Mouse (Mus musculus) cerebellum, postnatal 14 days (tissue): ENCODE measurements around the gene Bcl11b.

Source experiments
- DNase-seq, 2 experiments: peaks; one replicate each; pipeline ENCODE4 v3.0.0; 2021; ENCODE audit warnings: mixed read lengths in 2 of 2

Bcl11b gene

DNA sequence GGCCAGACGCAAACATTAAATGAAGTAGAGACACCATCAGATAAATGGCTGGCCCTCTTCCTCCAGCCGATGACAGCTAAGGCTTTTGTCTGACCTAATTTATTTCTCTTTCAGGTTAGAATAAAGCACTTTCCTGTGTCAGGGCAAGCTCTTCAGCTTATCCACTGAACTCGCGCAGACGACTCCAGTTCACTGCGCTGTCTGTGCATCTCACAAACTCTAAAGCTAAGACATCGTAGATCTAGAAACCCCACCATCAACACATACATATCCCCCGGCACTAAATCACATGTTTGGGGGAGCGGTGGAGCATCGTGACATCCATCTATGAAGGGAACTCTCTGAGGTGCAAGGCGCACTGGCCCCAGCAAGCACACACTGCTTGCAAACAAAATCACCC, 5.5 kb downstream of the Bcl11b start:
- no peak for DNase-seq

DNA sequence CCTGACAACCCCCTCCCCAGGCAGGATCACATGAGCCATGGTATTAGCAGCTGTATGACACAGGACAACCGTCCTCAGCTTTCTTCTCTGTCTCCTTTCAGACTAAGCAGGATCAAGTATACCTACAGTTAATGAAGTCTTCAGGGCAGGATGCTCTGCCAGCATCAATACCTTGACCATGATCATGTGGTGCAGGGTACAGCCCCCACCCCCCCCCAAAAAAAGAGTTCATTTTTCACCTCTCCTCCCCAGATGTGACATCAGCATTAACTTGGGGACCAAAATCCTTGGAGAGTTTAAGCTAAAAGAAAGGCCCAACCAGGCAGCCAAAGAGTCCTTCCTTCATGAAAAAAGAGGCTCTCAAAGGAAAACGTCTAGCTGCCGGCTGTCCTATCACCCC, 6.2 kb downstream of the Bcl11b start:
- DNase-seq: no peak

DNA sequence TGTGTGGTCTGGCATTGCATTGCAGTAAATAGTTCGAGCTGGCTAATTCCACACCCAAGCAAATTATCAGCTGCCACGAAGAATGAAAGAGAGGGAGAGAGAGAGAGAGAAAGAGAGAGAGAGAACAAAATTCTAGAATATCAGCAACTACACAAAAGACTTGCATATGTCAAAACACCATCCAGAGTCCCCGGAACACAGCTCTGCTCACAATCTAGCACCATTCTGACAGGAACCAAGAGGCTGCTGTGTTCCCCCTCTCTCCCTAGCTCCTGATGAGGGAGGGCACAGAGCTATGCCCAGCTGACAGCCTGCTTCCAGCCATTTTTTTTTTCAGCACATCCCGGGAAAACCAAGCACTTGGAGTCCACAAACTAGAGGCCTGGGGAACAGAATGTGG, 6.6 kb downstream of the Bcl11b start:
- no peak for DNase-seq

DNA sequence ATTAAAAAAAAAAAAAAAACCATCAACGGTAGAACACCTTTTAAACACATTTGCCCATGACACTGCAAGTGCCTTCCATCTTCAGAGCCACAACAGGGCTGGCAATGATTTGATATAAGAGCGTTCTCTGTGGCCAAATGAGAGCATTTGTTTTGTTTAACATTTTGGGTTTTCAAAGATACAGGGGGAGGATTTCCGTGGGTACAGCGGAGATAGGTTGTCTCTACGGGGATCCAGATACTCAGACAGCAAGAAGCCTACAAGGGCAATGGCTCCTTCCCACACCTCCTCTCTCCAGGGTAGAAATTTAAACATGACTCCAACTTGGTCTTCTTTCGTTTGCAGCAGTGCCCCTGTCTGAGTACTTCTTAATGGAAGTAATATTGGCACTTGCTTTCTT, 7.2 kb downstream of the Bcl11b start:
- DNase-seq: no peak

DNA sequence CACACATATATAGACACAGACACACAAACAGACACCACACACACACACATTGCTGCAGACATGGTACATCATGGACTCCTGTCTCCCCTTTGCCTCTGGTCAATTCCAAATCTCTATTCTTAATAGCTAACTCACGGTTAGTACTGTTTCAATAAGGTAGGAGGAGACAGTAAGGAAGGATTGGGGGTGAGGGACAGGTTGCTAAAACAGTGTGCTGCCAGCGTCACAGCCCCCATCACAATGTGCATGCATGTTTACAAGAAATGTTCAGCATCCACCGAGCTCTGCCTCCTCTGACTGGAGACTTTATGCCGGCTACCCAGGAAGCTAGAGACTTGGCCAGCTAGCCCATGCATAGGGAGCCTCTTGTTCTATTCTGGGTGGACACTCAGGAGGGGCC, 9.0 kb downstream of the Bcl11b start:
- DNase-seq: no peak

DNA sequence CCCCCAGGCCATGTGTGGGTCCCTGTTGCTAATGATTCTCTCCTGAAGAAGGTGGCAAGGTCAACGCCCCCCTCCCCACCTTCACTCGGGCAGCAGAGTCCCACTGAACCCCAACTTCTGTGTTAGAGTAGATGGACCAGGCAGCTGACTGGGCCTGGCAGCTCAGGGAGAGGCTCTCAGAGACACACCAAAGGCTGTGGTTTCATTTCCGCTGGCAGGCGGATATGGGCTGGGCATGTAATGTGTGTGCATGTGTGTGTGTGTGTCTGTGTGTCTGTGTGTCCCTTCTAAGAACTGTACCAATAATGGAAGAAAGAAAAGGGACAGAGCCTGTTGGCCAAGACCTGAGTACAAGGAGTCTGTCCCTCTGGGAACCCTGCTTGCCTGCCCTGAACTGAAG, 10.4 kb downstream of the Bcl11b start:
- DNase-seq: no peak

DNA sequence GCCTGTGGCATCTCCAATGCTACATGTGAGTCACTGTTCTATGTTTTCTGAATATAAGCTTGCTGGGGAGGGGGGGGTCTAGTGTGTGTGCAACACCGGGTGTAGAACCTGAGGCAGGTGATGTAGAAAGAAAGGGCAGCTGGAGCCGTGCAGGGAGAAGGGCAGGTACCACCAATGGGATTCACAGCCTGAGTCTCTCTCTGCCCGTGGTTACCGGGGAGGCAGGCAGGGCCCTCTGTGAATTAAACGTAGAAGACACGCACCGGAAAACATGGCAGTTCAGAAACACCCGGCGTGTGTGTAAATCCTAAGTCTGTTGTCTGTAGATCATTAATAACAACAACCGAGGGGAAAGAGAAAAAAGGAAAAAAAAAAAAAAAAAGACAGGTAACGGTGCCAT, 12.2 kb downstream of the Bcl11b start:
- DNase-seq: no peak

DNA sequence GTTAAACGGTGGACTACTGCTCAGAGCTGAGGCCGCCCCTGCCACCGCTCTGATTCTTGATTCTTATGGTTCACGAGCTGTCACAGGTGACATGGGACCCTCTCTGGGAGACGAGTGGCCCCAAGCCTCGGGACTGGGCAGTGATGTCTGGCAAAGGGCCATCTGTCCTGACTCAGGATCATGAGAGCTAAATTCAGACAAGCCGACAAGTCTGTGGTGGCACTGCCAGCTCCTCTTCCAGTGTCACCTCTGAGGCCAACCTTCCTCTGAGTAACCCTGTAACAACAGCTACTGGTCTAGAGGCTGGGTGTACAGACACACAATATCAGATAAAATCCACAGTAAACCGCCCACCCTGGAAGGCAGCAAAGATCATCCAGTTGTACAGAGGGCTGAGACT, 20.2 kb downstream of the Bcl11b start:
- DNase-seq: no peak

DNA sequence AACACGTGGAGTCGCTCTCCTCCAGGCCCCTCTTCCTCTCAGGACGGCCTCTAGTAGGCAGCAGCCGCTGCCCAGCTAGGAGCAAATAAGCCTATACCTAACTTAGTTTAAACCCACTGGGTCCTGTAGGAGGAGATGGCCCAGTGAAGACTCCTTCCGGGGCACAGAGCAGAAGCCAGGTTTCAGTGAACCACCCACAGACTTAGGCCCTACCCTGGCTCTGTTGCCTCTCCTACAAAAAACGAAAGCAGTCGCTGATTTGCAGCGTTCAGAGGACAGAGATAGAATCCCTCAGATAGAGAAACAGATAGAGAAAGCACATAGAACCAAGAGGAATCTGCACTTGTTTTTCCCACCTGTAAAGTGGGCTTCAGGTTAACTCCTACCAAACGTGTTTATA, 21.1 kb downstream of the Bcl11b start:
- no peak for DNase-seq

DNA sequence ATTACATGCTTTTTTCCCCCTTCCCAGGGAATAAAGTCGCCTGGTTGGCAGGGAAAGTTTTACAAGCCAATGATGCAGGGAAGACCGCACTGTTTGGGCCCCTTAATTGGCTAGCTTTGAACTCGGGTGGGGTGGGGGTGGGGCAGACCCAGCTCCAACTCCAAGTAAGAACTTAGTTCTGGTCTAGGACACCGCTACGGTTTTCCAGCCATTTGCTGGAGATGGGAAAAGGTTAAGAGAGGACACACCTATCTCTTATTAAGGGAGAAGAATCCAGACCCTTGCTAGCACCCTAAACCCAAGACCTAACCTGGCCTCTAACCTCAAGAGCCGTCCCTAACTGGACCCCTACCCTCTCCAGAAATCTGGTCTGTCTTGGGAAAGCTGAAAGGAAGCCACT, 22.2 kb downstream of the Bcl11b start:
- DNase-seq: no peak

DNA sequence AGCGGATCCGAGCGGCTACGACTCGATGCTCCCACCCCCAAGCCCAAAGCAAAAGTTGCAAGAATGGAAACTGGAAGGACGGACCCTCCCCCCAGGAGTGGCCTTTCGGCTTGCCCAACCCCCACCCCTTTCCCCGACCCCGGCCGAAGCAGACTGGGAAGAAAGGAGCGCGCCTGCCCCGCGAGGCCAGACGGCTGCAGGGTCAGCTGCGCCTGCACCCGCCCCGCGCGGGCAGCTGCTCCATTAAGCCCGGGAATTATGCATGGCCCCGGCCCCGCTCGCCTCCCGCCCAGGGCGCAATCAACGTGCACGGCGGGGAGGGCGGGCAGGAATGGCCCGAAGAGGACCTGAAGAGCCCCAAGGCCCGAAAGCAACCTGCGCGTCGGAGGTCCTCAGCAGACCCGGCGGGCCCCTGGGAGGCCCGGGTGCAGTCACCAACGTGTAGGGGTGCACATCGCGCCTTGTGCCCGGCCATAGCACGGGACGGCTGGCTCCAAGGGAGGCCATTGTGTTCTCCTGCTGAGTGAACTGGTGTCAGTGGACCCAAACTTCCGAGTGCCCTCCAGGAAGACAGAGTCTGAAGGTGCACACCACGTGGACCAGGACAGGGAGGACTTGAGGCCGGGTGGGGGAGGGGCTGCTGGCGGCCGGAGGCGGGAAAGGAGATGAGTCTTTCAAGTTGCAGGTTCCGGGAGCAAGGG, 23.0 kb downstream of the Bcl11b start:
- DNase-seq: no peak

DNA sequence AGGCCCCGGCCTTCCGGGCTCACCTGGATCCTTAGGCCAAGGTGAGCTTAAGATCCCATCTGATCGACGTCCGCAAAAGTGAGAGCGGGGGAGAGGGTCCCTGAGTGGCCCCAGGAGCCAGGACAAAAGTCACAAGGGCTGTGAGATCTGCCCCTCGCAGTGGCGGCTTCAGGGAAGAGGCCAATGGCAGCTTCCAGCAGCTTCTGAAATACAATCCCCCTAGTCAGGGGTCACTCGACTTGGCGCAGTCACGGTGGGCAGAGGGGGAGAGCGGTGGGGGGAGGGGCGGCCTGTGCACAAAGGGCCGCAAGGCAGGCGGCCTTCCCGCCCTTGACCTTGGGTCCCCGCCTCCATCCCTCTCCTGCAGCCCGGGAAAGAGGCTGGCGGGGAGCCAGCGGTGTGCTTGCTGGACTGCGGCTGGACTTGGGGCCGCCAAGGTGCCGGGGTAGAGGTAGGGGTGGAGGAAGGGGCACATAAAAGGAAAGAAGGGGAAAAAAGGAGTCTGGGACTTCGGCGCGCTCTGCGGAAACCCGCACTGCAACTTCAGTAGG, 23.6 kb downstream of the Bcl11b start:
- DNase-seq: peak in 1 of 2 experiments; percentile 39

DNA sequence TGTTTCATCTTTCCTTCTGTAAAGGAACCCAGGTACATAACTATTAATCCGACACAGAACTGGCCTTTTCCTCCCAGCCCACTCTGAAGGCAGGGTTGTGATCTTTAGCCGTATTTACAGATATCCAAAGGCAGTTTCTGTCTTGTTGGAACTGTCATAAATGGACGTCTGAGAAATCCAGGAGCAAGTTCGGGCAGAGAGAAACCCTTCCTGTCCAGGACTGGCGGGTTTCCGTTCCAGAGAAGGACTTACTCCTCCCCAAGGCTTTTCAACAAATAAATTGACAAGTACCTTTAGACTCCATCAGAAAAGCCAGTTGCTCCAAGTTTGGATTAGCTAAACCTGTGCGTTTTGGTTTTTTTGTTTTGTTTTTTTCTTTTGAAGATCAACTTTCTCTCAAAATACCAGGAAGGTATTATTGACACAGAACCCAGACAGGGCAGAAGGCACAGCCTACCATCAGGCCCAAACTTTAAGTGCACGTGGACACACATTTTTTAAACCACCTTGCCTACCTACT, 24.6 kb downstream of the Bcl11b start:
- DNase-seq: no peak

DNA sequence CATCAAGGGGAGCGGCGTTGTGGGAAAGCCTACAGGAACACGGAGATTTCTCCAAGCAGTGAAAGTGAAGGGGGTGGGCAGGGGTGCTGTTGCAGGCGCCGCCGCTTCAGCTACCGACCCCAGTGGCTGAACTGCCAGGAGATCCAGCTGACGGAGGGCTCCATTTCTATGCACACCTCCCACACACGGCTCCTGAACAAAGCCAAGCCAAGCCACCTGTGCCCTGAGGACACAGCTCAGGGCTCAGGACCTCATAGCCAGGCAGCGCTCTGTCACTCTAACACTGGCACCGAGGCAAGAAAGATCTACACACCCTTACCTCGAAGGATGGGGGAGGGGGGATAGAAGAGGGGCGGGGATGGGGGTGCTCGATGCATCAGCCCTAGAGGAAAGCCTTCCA, 25.3 kb downstream of the Bcl11b start:
- DNase-seq: no peak

DNA sequence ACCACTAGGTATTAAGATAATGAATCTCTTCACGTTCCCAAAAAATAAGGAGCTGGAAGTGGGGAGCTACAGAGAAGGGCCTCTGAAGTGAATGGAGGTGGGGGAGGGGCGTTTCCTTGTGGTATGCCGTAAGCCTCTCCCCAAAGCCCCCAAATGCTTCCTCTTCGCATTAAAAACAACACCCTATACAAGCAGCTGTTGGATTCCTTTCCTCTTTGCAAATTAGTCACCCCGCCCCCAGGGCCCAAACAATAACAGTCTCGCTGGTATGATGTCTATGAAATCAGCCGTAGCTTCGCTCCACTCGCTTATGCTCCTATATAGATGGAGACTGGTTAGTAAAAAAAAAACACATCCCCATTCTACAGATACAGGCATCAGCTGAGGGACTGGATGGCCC, 25.9 kb downstream of the Bcl11b start:
- no peak for DNase-seq

DNA sequence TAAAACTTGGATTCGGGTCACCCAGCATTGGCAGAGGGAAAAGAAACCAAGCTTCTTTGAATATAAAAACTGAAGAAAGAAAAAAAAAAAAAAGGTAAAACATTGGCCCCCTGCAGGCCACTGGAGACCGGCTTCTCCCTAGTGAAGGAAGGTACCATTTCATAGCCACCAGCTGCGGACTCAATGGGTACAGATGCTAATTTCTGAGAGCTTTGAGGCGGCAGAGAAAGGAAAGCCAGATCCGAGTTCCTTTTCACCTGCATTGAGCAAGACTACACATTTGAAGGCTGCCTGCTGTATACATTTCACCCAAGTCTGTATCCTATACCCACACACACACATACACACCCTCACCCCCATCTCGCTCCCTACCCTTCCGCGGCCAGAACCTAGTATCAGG, 26.3 kb downstream of the Bcl11b start:
- DNase-seq: no peak

DNA sequence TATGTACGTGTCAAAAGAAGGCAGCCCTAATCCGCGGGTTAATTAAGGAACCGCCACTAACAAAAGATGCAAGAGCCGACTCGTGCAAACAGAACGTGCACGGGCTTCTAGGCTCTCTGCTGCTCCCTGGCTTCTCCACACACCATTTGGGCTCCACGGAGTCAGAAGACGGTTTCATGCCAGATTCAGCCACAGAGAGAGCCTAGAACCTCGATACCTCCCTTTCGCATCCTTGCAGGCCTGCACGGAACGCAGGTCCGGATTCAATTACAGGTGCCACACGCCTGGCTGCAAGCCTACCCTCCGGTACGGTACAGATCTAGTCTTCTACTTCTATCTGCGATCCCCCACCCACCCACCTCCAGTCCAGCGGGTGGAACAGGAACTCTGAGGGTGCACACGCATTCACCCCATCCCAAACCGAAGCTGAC, 26.8 kb downstream of the Bcl11b start:
- peak; percentile 58 to 63 for DNase-seq

DNA sequence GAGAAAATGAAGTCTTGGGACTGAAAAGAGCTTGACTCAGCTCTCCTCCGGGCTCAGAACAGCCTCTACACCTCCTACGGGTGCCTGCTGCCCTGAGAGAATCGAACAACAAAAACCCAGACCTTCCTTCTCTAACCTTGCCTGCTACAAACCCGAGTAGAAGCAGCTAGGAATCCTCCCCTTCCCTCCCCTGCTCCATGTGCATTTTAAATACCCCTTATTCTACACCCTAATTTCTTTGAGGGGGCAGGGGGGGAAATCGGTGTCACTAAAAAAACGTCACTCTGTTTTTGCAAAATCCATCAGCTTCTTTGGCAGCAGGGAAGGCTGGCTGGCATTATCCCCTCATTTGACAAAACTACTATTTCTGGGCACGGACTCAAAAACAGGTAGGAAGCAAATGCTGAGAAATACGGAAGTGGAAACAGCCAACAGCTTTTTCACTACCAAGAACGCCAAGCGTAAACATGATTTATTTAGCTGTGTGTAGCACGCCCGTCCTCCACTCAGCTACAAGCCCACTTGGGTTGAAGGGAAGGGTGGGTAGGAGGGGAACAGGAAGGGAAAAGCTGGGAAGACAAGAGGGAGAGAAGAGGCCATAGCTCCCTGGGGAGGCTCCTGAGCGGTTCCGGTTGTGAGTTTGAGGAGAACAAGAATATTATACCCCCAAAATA, 27.4 kb downstream of the Bcl11b start:
- DNase-seq: peak; percentile 31 to 57

DNA sequence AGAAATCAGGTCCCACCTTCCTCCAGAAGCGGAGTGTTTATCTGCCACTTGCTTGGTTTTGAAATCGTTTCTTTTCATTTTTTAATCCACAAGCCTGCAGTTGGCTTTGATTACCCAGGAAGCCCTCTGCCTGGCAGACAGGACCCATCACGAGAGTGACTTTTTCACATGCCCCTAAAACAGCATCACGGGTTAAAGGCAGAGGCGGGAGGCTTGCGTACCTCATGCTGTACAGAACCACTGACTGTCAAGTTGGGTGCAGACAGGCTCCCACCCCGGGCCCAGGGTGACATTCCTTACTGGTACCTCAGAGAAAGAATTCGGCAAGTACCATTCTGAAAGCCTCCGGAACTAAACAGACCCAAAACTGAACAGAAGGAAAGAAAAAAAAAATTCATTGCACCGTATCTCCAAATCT, 27.9 kb downstream of the Bcl11b start:
- DNase-seq: no peak

DNA sequence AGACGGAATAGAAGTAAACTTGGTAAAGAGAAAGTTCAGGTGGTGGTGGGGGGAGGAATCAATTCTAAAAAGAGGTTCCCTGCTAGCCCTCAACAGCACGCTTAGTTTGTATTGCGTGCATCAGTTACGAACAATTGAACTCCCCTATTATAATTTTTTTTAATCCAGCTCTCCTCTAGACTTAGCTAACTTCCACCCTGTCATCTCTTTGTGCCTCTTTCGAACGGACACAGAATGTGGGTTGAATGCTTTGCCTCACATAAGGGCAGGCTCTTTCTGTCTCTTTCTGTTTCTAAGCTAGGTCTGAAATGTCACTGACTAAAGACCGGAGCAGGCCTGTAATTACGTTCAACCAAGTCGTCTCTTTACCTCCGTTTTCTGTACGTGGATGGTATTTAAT, 28.9 kb downstream of the Bcl11b start:
- DNase-seq: no peak

DNA sequence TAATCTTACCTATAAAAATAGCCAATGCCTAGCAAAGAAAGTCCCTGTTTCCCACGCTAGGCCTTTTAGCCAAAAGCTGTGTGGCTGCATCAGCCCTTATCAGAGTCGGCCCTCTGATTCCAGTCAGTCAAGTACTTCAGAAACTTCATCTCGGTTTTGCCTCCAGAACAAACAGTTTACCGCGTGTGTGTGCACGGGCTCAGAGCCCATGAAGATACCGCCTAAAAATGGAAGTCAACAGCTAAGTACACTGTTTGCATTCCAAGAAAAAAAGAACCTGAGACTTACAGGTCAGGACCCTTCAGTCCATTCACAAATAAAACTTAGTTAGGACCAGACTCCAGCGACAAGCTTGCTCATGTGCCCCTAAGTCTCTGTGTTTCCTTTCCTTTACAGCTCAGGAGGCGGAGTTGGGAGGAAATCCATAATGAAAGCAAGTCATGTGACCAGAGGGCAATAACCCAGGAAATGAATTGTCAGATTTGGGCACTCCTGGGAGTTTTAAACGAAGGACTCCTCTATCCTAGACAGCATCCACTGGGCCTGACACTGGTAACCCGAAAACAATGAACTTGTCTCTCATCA, 29.8 kb downstream of the Bcl11b start:
- no peak for DNase-seq

DNA sequence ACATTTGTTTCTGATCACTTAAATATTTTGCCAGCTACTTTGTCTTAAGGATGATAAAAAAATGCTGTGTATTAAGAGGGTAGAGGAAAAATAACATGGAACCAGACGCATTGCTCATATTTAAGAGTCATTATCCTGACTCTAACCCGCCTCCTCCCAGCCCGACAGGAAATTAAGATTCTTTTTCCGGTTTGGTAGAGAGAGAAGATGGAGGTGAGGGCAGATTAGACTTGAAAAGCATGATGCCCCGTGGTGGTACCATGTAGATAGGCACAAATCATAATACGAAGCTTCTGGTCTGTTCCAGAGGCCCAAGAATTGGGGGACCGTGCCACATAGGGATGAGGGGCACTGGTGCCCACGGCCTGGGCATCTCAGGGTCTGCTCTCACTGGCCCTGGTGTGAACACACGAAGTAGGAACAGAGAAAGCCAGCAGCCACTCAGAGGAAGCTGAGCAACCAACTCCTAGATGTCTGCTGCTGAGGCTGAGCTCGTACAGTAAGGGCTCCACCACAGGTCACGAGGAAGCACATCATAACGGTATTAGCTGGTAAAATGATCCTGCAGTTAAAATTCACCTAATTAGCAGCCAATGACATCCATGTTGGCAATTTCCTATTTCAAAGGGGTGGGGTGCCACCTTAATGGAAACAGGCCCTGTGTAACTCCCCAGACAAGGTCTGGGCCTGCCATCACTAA, 32.2 kb downstream of the Bcl11b start:
- no peak for DNase-seq

DNA sequence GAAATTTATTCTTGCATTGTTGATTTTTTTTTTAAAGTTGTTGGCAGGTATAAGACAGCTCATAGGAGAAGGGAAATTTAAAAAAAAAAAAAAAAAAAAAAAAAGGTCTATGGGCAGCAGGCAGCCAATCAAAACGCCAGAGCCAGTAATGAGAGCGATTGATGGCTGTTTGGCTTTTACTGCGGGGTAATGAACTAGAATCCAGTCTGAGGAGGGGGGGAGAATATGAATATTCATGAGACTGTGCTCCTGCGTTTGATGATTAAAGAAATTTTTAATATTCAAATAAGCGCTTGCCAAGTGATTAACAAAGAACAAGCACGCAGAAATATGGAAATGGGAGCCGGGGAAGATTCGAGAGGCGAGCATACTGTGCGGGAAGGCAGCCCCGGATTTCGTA, 32.8 kb downstream of the Bcl11b start:
- no peak for DNase-seq
